Mouse (Mus musculus): ENCODE measurements around the gene Rflnb.

DNA sequence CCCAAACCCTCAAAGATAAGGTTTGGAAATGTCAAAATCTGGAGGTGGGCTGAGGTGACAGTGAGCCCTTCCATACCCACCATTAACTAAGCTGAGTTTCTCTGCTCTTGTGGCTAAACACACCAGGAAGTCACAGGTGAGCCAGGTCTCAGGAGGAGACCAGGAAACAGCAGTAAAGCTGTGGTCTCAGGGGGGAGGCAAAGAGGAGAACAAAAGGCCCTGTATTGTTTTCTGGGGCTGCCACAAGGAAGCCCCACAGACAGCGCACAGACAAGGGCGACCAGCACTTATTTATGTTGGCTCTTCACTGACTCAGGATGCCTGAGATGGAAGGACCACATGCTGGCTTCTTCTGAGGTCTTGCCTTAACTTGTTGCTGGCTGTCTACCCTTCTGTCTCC is 47.2 kb downstream of the Rflnb start:
- TF ChIP-seq CTCF (IDR thresholded peaks at IDR 0.05; ENCODE audit: extremely low read depth, insufficient read depth, low read length) (no peak), POLR2A (IDR thresholded peaks at IDR 0.05; ENCODE audit: extremely low read depth, insufficient read depth, low read length) (no peak)
